Mouse (Mus musculus) mouse embryonic stem cell (cell line): ENCODE results near the gene Pml.

Source experiments
- in situ Hi-C, 2 experiments: fragments of 300-500 bp; cut with MboI; formaldehyde crosslinking; loops; 1 replicate in 1 of 2; 3 replicates in 1 of 2; pipeline ENCODE4 v1.14.3; 2019 to 2020; ENCODE audit warnings: low sequenced_read_pairs in 2 of 2, low pct_unique_long_range_greater_than_20kb in 1 of 2, mixed read lengths in 1 of 2; ENCODE audit not compliant: unreplicated experiment in 1 of 2

Pml gene

DNA sequence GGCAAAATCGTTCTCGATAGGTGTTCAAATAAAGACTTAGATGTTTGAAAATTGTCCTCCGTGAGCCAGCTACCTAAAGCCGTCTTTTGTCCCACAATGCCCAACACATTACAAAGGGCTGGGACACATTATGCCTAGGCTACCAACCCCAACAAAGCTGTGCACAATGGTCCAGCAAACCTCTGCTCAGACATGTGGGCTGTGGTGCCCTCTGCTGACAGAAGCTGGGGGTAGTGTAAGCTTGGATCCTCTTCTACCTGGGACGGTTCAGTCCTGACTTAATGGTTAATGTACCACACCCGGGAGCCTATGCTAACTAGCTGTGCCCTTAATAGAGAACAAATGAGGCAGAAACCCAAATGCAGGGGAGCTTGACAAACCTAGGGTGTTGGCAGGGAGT lies 33.2 kb downstream of the Pml start:
- in situ Hi-C loops: no loop called here

DNA sequence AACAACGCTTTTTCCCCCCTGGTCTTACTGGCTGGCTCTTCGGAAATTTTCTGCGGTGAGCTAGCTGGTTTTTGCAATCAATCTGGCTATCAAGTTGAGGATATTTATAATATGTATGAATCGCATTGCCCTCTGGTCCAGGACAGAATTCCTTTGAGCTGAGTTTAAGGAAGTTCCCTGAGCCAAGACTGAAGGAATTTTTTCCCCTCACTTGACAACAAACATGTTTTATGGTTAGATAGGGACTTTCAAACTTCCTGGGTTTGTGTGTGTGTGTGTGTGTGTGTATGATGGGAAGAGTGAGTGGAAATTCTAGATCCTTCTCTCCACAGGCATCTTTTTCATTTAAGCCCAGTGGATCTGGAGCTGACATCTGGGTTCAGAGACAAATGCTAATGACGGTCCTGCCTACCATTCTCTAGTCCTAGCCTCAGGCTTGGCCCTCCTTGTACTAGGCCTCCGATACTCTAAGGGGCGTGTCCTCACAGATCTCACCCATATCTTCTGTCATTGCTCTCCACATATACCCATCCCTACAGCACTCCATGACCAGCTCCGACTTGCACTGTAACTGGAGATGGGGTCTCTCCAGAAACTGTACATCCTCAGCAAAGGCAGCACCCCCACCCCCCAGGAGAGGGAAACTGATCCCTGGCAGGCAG lies 34.9 kb downstream of the Pml start:
- in situ Hi-C loops: no loop called here

DNA sequence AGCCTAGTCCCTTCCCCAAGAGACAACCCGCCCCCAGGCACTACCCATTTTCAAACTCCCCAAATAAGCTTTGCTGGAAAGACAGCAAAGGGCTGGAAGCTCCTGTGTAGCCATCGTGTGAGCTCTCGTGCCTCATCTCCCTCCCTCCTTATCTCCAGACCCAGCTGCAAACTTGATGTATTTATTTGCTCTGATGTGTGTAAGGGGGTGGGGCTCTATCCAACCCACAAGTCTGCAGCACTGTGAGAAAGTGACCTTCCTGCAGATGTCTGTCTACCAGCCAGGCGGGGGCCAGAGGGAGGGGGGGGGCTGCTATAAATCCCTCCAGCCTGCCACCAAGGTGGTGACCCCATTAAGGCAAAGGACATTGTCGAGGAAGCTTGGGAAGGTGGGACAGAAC lies 35.7 kb downstream of the Pml start:
- in situ Hi-C loops: no loop called here

GRCm38 (mm10) chr9:58213377-58213776 lies 36.2 kb downstream of the Pml start:
- in situ Hi-C loops: no loop called here

DNA sequence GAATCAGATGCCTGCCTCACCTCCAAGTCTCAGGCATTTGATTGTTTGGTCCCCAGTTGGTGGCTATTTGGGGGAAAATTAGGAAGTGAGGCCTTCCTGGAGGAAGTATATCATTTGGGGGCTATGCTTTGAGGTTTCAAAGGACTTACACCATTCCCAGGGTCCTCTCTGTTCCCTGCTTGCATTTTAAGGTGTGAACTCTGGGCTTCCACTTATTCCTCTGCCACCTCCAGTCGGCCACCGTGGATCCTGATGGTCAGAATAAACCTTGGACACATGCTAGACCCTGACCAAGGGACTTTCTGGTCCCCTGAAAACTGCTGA lies 39.3 kb downstream of the Pml start:
- in situ Hi-C loops: no loop called here

DNA sequence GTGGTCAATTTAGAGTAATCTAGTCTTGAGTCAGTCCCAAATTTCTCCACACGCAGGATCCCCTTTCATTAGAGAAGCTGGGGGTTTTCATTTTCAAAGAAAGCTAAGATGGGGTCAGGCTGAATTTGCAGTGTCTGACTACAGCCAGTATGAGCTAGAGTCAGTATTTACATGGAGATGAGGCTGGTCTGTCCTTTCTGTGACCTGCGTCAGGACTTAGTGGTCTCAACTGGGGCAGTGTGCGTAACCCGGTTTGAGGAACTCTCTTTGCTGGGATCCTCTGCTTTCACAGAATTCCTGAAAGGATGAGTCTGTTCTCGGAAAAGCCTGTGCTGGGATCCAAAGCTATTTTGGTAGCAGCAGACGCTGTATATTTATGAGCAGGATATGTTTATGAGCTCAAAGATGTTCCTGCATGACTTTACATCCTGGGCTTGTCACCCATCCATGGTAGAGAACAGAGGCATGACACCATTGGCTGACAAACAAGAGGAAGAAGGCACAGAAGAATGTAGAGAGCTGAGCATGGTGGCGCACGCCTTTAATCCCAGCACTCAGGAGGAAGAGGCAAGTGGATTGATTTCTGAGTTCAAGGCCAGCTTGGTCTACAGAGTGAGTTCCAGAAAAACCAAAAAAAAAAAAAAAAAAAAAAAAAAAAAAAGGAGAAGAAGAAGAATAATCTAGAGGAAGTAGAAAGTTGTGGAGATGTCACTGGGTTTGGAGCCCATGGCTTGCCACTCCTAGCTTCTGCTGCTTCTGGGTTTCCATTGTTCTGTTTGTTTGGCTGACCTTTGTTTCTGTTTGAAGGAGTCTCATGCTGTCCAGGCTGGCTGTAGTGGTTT lies 39.9 kb downstream of the Pml start:
- in situ Hi-C loops: no loop called here

- in situ Hi-C loops: no loop called here
Observed at GRCm38 (mm10) chr9:58206013-58206412, 43.6 kb downstream of the Pml start.

- in situ Hi-C loops: loop anchor here (5.0 kb wide), 2 partner anchors 152 to 167 kb away; no protein-coding TSS in a partner anchor
Observed at GRCm38 (mm10) chr9:58204448-58205000, 45.1 kb downstream of the Pml start.

DNA sequence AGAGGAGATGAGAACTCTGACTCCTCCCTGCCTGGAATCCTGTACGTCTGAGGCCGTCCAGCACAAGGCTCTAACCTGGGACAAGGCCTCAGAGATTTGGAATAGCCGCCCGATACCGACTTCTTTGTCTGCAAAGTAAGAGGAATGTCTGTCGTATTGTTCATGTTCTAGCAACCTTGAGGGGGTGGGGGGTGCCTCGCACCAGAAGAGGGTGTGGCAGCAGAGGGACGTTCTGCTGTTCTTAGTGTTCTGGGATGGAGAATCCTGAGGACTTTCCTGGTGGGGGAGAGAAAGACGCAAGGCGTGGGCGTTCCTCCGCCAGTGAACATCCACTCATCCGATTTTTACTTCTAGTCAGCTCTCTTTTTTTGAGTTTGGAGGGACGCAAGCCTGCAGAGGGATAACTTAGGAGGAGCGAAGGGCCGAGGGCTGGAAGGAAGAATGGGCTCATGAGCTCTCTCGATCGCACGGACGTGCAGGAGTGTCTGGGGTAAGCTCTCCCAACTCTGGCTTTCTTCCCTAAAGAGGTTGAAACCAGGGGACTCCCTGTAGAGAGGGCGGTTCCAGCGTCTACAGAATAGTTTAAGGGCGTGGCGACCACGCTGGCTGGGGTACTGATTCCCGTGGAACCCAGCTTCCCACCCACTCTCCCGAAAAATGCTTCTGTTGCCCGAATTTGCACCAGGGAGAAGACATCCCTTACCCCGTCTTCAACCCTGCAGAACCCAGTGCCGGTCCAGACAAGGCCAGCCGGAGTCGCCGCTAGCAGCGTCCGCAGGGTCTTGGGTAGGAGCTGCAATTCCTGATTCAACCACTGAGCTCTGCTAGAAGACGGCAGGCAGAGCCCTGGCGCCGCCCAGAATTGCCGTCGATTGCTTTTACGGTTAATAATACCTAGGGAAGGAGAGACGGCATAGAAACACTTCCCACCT lies 45.8 kb downstream of the Pml start, which contains the start of the genes Islr and Islr2:
TSS of gene Islr (minus strand) at position 791 of the 932 bp plus-strand sequence.
TSS of gene Islr2 (minus strand) at position 804 of the 932 bp plus-strand sequence.
- in situ Hi-C loops: loop anchor here (5.0 kb wide), 2 partner anchors 151 to 166 kb away; no protein-coding TSS in a partner anchor

DNA sequence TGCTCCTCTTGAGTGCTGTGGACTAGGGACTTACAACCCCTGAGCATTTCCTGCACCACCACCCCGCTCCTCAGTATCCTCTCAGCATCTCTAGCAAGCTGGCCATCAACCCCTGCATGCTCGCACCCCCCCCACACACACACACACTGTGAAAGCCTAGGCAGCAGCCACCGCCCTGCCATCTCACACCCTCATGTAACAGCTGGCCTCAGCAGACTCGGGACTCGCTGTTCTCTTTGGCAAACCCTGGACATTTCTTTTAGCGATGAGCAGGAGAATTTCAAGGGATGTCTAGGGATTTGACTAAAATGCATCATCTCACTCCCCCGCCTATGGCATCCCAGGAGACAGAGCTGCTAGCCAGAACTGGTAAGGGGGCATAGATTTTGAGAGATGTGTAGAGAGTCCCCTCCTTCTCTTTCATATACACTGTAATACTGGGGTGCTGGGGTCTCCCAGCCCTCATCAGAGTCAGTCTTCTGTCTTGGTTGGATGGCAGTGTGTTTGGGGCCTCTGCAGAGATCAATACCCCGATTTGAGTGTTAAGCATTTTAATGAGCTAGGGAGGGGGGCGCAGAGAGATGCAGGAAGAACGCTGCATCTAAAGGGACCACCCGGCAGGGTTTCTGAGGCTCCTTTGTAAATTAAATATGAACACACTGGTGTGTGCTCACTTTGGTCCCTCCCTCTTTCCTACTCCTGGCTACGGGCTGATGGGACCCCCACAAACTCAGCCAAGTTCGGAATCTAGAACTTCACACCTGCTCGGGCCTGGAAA lies 46.7 kb downstream of the Pml start:
- in situ Hi-C loops: loop anchor here (5.0 kb wide), 2 partner anchors 151 to 166 kb away; no protein-coding TSS in a partner anchor

GRCm38 (mm10) chr9:58201861-58202549 lies 47.6 kb downstream of the Pml start:
- in situ Hi-C loops: loop anchor here (5.0 kb wide), 2 partner anchors 150 to 165 kb away; no protein-coding TSS in a partner anchor

DNA sequence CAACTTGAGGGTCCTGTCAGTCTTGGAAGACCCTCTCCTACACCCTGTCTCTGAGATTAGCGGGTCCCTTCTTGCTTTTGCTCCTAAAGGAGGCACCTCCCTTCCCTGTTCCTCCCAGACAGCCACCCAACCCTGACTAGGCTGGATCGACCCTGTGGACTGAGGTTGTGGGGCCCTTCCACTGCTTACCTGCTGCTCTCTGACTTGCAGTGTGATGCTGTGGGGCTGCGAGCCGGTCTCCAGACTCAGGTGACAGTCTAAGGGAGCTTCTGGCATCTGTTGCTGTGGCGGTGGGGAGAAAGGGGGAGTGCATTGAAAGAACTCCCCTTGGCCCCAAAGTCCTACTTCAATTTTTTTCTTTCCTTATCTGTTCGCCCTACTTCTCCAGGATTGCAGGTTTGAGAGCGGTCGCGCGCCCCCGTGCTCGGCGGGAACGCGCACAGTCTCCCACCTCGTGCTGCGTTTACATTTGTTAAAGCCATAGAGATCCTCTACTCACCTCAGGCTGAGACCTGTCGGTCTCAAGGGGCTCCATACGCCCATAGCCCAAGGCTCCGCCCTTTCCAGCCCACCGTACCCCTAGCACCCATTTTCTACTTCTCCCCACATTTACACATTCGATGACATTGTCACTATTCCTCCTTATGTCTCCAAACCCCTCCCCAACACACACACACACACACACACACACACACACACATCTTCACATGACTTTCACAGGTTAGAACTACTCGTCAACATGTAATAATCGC lies 48.3 kb downstream of the Pml start:
- in situ Hi-C loops: loop anchor here (5.0 kb wide), 2 partner anchors 149 to 164 kb away; no protein-coding TSS in a partner anchor

GRCm38 (mm10) chr9:58200270-58201090 lies 49.1 kb downstream of the Pml start:
- in situ Hi-C loops: loop anchor here (5.0 kb wide), 2 partner anchors 148 to 163 kb away; no protein-coding TSS in a partner anchor

GRCm38 (mm10) chr9:58199381-58200269 lies 50.0 kb downstream of the Pml start:
- in situ Hi-C loops: loop anchor here (5.0 kb wide), 2 partner anchors 147 to 162 kb away; no protein-coding TSS in a partner anchor
